Mouse (Mus musculus) hindbrain, embryonic 11.5 days (tissue): Measurements from ENCODE around the gene Tex48. TPM values are rescaled to one million over a fixed set of nuclear protein-coding genes. Genes with fewer than 3 reads are reported as not detected.

Experiments used
- ATAC-seq: fragments of 200-750 bp; cut with Nextera tagmentation; 2 replicates; pipeline ENCODE4 v1.8.0; 2017; ENCODE audit warnings: mild to moderate bottlenecking, moderate TSS enrichment, moderate library complexity; ENCODE audit not compliant: low FRiP score
- DNase-seq: peaks from one replicate; pipeline ENCODE4 v3.0.0-alpha.2; 2015; ENCODE audit warnings: low spot score
- H3K27ac ChIP-seq: fragments of 300-500 bp; sonication (generic); 2 replicates; pipeline ENCODE4 v1.5.1; 2014; ENCODE audit warnings: mild to moderate bottlenecking, low read depth, low read length
- H3K27me3 ChIP-seq: fragments of 300-500 bp; sonication (generic); 2 replicates; pipeline ENCODE4 v1.6.1; 2014; ENCODE audit warnings: mild to moderate bottlenecking, low read length, moderate library complexity, mixed read lengths; ENCODE audit not compliant: control insufficient read depth, insufficient read depth
- H3K36me3 ChIP-seq: fragments of 300-500 bp; sonication (generic); 2 replicates; pipeline ENCODE4 v1.6.1; 2014; ENCODE audit warnings: mild to moderate bottlenecking, low read length, moderate library complexity, mixed read lengths; ENCODE audit not compliant: control insufficient read depth, insufficient read depth
- H3K4me1 ChIP-seq: fragments of 300-500 bp; sonication (generic); replicated peaks from 2 replicates; pipeline ENCODE4 v1.6.1; 2014; ENCODE audit warnings: low read length, mixed read lengths; ENCODE audit not compliant: control insufficient read depth, insufficient read depth
- H3K4me2 ChIP-seq: fragments of 300-500 bp; sonication (generic); replicated peaks from 2 replicates; pipeline ENCODE4 v1.6.1; 2014; ENCODE audit warnings: mild to moderate bottlenecking, low read depth, low read length
- H3K4me3 ChIP-seq: fragments of 300-500 bp; sonication (generic); 2 replicates; pipeline ENCODE4 v1.5.1; 2014; ENCODE audit warnings: low read depth, low read length
- H3K9ac ChIP-seq: fragments of 300-500 bp; sonication (generic); 2 replicates; pipeline ENCODE4 v1.6.1; 2014; ENCODE audit warnings: low read depth, low read length
- H3K9me3 ChIP-seq: fragments of 300-500 bp; sonication (generic); 2 replicates; pipeline ENCODE4 v1.6.1; 2016; ENCODE audit warnings: low read length; ENCODE audit not compliant: control insufficient read depth
- WGBS: fragments of 180-500 bp; shearing (Covaris S2); extraction: QIAGEN DNeasy Blood & Tissue Kit; methylation state at CpG from one replicate; pipeline ENCODE4 v1.1.7; 2014; 5-methylcytosine and 5-hydroxymethylcytosine counted together
- polyA plus RNA-seq: library from polyadenylated mRNA; unstranded; fragments of >200 nt; fragmentation: Nextera tagmentation; extraction: Ambion mirVana; gene quantifications from 2 replicates; pipeline ENCODE4 v1.2.1, GENCODE M21; 2014

The Tex48 gene
- polyA plus RNA-seq, 1 experiment from 2014 or later, result not detected

DNA sequence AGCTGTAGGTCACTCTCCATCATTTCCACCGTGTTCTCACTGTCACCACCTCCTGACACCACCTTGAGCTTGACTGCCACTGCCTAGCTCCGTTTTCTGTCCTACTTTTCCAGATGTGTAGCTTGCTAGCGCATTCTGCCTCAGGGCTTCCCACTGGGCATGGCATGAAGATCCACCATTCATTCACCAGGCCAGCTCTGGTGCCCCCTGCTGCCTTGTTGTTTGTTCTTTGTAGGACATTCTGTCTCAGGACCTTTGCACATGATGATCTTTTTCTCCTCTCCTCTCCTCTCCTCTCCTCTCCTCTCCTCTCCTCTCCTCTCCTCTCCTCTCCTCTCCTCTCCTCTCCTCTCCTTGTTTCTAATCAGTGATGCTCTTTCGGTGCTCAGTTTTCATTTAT is 59.5 kb downstream of the Tex48 start:
- H3K36me3 ChIP-seq, result no peaks in the 10 kb centered on the region
- no peak overlapping the region for H3K4me2 ChIP-seq
- no peak for DNase-seq
- no peaks in the 10 kb centered on the region for H3K27me3 ChIP-seq
- WGBS, result 83% methylated on average over 4 of the region's 4 CpGs
- H3K9me3 ChIP-seq, result no peaks in the 10 kb centered on the region
- no peak for ATAC-seq
- no peaks in the 10 kb centered on the region for H3K4me1 ChIP-seq
- H3K27ac ChIP-seq, result no peak overlapping the region
- no peak overlapping the region for H3K9ac ChIP-seq
- no peak overlapping the region for H3K4me3 ChIP-seq

DNA sequence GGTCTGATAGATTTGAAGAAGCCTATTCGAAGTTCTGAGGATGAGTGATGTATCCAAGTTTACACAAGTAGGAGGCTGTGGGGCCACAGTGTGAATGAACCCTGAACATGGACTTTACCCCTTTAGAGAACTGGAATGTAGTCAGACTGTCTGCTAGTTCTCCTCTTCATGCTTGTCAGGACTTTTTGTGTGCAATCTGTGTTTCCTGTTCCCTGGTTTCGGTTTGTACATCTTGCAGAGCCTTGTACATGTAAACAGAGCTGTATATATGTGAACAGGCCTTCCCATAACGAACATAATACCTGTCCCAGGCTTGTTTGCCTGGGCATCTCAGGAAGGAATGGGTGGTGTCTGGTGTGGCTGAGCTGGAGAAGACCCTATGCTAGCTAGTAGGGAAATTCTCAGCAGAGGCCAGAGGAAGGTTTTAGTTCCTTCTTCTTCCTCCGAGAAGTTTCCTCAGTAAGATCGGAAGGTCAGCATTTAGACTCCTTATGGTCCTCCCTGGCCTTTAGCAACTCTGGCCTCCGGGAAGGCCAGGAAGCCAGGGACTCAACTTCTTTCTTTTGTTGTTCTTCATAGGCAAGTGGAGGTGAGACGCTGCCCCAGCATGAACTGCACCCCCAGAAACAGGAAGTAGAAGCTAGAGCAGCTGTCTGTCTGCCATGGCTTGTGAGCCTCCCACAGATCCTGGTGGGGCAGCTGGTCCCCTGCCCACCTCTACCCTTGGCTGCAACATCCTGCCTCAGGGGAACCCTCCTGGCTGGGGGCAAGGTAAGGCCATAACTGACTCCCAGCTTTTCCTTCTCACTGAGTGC is 60.2 kb downstream of the Tex48 start:
- no peaks in the 10 kb centered on the region for H3K36me3 ChIP-seq
- no peak overlapping the region for H3K9ac ChIP-seq
- H3K9me3 ChIP-seq, result no peaks in the 10 kb centered on the region
- WGBS, result 80% methylated on average over 7 of the region's 7 CpGs
- H3K4me2 ChIP-seq, result no peak overlapping the region
- no peak overlapping the region for H3K4me3 ChIP-seq
- H3K27ac ChIP-seq, result no peak overlapping the region
- no peak for ATAC-seq
- no peaks in the 10 kb centered on the region for H3K27me3 ChIP-seq
- no peak for DNase-seq
- H3K4me1 ChIP-seq, result no peaks in the 10 kb centered on the region

DNA sequence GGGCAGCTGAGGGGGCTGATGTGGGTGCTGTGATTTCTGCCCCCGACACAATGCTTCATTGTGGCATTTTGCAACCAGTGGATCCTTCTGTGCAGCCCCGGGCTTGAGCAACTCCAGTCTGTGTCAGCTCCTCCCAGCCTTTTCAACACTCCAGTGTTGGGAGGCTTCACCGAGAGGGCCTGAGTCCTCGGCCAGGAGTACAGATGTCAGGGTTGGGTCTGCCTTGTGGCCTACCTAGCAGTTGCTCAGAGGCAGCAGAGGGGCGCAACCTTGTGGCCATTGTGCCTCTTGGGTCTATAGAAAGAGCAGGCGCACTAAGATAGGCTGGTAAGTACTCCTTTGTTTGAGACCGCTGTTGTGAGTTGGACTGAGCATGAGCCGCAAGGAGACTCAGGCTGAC is 62.1 kb downstream of the Tex48 start:
- DNase-seq (no peak), ATAC-seq (no peak)
- H3K36me3 ChIP-seq, result no peaks in the 10 kb centered on the region
- no peak overlapping the region for H3K4me2 ChIP-seq
- no peaks in the 10 kb centered on the region for H3K9me3 ChIP-seq
- H3K27ac ChIP-seq, result no peak overlapping the region
- H3K4me1 ChIP-seq, result no peaks in the 10 kb centered on the region
- no peak overlapping the region for H3K9ac ChIP-seq
- 0 out of 2 replicates have a peak, but pooled peaks cover 2% of the 10 kb centered on the region for H3K27me3 ChIP-seq
- 54% methylated on average over 8 of the region's 8 CpGs for WGBS
- H3K4me3 ChIP-seq, result no peak overlapping the region

DNA sequence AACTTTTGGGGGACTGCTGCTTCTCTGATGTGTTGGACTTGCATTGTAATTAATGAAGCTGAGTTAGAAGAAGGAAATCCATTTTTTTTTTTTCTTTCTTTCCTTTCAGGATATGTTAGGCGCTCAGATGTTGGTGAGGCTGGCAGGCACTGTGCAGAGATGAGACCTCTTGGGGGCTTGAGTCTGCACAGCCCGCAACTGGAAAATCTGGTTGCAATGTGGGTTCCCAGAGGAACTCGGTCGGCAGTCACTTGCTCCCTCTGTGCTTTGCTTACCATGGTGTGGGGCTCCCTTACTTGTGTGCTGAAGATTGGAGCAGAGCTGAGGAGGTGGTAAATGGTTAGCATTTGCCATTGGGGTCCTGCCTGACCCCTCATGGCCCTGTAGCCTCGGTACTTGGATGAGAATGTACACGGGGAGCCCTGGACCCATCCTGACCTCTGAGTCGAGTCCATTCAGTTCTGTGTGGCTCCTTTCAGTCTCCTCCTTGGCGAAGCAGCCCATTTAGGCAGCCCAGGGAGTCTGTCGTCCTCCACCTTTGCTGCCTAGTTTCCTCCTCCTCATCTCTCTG is 63.0 kb downstream of the Tex48 start:
- H3K4me2 ChIP-seq, result peak overlapping the region; percentile 61
- no peak overlapping the region for H3K27ac ChIP-seq
- H3K9ac ChIP-seq, result peak overlapping the region; percentile 61; the same call in 1 of the 2 replicates
- peak; percentile 13; the same call in 1 of the 2 replicates for ATAC-seq
- H3K27me3 ChIP-seq, result 0 out of 2 replicates have a peak, but pooled peaks cover 2% of the 10 kb centered on the region
- DNase-seq, result peak; percentile 35
- 35% methylated on average over 9 of the region's 9 CpGs for WGBS
- H3K36me3 ChIP-seq, result no peaks in the 10 kb centered on the region
- no peaks in the 10 kb centered on the region for H3K9me3 ChIP-seq
- peak overlapping the region; percentile 48 for H3K4me3 ChIP-seq
- no peaks in the 10 kb centered on the region for H3K4me1 ChIP-seq

DNA sequence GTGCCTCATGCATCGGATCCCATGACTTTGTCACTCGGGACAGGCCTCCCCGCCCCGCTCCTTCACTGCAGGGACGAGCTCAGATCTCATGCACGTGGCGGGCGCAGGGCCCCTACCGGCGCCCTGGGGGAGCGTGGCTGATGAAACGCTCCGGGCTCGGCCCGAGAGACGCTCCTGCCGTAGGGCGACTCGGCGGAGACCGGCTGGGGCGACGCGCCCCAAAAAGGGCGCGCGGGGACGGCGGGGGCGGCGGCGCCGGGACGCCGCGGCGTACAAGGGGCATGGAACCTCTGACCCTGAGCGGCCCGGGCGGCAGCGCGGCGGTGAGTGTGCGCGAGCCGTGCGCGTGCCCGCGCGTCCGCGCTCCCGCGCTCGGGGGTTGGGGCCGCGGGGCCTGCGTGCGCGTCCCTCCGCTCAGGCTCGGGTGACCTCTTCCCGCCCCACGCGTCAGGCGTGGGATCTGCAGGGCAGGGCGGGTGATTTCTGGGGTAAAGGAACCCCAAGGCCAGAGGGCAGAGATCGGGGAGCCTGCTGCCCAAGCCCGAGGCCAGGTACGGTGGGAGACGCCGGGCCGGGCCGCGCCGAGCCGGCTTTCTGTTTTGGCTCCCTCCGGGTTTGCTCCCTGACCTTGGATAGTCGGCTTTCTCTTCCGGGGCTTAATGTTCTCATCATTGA is 63.7 kb downstream of the Tex48 start, which contains the start of gene Tmem268:
Gene Tmem268, plus strand, starts transcription at position 375 of the 675 bp plus-strand sequence.
- Histone ChIP-seq H3K4me3 (peak within 1 kb of the TSS; percentile 48), H3K27ac (no peak within 1 kb of the TSS), H3K4me2 (peak within 1 kb of the TSS; percentile 61), H3K4me1 (no peaks in the 10 kb centered on the region), H3K27me3 (0 out of 2 replicates have a peak, but pooled peaks cover 2% of the 10 kb centered on the region), H3K36me3 (no peaks in the 10 kb centered on the region), H3K9ac (peak within 1 kb of the TSS; percentile 61), H3K9me3 (no peaks in the 10 kb centered on the region)
- WGBS, result under 1% methylated on average over 47 of the region's 81 CpGs
- peak; percentile 78 for ATAC-seq
- peak; percentile 86 for DNase-seq

DNA sequence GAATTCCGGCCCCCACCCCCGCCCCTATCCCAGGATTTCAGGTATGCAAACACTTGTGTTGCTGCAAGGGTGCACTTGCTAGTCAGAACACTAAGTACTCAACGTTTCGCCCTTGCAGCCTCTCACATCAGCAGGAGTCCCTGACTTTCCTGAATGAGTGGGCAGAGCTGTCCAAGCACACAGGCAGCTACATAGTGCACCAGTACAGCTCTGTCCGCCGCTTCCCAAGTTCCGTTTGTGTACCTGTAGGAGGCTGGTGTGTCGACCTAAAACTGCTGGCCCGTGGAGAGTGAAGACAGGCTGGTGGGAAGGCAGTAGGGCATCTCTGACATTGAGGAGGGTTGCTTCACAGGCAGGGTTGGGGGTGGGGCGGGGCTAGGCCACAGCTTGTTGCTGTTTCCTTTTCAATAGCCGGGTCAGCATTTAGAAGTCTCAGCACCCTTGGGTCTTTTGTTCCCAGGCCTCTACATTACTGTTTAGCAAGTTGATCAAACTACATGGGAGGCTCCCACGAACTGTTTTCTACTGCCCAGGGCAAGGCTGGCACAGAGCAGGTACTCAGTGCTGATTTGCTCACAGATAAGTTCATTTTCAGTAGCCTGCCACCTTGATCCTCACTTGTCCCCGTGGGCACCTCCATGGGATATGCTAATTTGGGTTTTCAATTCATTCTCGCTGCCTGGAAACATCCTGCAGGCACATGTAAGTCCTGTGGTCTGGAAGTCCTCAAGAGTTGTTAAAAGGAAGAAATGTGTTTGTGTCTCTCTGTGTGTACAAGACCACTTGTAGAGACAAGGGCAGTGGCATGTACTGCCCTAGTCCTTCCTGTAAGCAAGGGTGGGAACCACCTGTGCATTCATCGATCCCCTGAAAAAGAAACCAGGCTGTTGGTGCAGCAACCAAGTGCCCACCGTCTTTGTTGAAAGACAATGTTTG is 64.8 kb downstream of the Tex48 start:
- no peaks in the 10 kb centered on the region for H3K9me3 ChIP-seq
- 25% methylated on average over 16 of the region's 16 CpGs for WGBS
- 0 out of 2 replicates have a peak, but pooled peaks cover 2% of the 10 kb centered on the region for H3K27me3 ChIP-seq
- ATAC-seq (no peak), DNase-seq (peak; percentile 22)
- H3K4me2 ChIP-seq, result no peak overlapping the region
- no peak overlapping the region for H3K27ac ChIP-seq
- H3K4me3 ChIP-seq, result no peak overlapping the region
- no peak overlapping the region for H3K9ac ChIP-seq
- H3K4me1 ChIP-seq, result no peaks in the 10 kb centered on the region
- H3K36me3 ChIP-seq, result peaks cover 4% of the 10 kb centered on the region; the same call in 1 of the 2 replicates
